Mouse (Mus musculus) heart, embryonic 14.5 days (tissue): ENCODE results near the gene Tex30. TPM values are rescaled to one million over a fixed set of nuclear protein-coding genes. Genes with fewer than 3 reads are reported as not detected.
A peak's percentile ranks its signal among the peaks of the same experiment; 100 is the strongest.

Source experiments
- ATAC-seq: fragments of 200-750 bp; cut with Nextera tagmentation; 2 replicates; pipeline ENCODE4 v1.8.0; 2017; ENCODE audit warnings: low read depth, moderate TSS enrichment; ENCODE audit not compliant: insufficient number of reproducible peaks, insufficient read depth, low FRiP score
- H3K27ac ChIP-seq, 2 experiments: fragments of 200-500 bp in 1 of 2; fragments of 300-500 bp in 1 of 2; sonication (generic) in 1 of 2; replicated peaks in 1 of 2; 2 replicates each; pipeline ENCODE4 v1.5.1; 2012 to 2014; ENCODE audit warnings: low read depth in 2 of 2, low read length in 2 of 2, control low read depth in 1 of 2, mild to moderate bottlenecking in 1 of 2, mixed read lengths in 1 of 2; ENCODE audit not compliant: control insufficient read depth in 1 of 2, insufficient read depth in 1 of 2
- H3K27me3 ChIP-seq: fragments of 300-500 bp; sonication (generic); 2 replicates; pipeline ENCODE4 v1.6.1; 2014; ENCODE audit warnings: mild to moderate bottlenecking, low read length, control low read depth; ENCODE audit not compliant: control insufficient read depth, insufficient read depth
- H3K36me3 ChIP-seq: fragments of 300-500 bp; sonication (generic); 2 replicates; pipeline ENCODE4 v1.6.1; 2014; ENCODE audit warnings: mild to moderate bottlenecking, control low read depth, low read length, mixed read lengths; ENCODE audit not compliant: control insufficient read depth, insufficient read depth
- H3K4me1 ChIP-seq, 2 experiments: fragments of 200-500 bp in 1 of 2; fragments of 300-500 bp in 1 of 2; sonication (generic) in 1 of 2; 2 replicates each; pipeline ENCODE4 v1.6.1; 2012 to 2014; ENCODE audit warnings: low read length in 2 of 2, control low read depth in 1 of 2, mixed read lengths in 1 of 2; ENCODE audit not compliant: control insufficient read depth in 2 of 2, insufficient read depth in 2 of 2
- H3K4me2 ChIP-seq: fragments of 300-500 bp; sonication (generic); 2 replicates; pipeline ENCODE4 v1.6.1; 2014; ENCODE audit warnings: mild to moderate bottlenecking, low read length
- H3K4me3 ChIP-seq, 2 experiments: fragments of 200-500 bp in 1 of 2; fragments of 300-500 bp in 1 of 2; sonication (generic) in 1 of 2; 2 replicates each; pipeline ENCODE4 v1.5.1; 2012 to 2014; ENCODE audit warnings: low read length in 2 of 2, mild to moderate bottlenecking in 2 of 2, control low read depth in 1 of 2, low read depth in 1 of 2, moderate library complexity in 1 of 2; ENCODE audit not compliant: control insufficient read depth in 1 of 2, insufficient read depth in 1 of 2
- H3K9ac ChIP-seq: fragments of 300-500 bp; sonication (generic); 2 replicates; pipeline ENCODE4 v1.6.1; 2014; ENCODE audit warnings: mild to moderate bottlenecking, low read length
- H3K9me3 ChIP-seq: fragments of 300-500 bp; sonication (generic); 2 replicates; pipeline ENCODE4 v1.6.1; 2016; ENCODE audit warnings: low read length, control low read depth; ENCODE audit not compliant: control insufficient read depth
- WGBS: fragments of 180-500 bp; shearing (Covaris S2); extraction: QIAGEN DNeasy Blood & Tissue Kit; methylation state at CpG from one replicate; pipeline ENCODE4 v1.1.7; 2014; 5-methylcytosine and 5-hydroxymethylcytosine counted together
- polyA plus RNA-seq: library from polyadenylated mRNA; unstranded; fragments of >200 nt; fragmentation: Nextera tagmentation; extraction: Ambion mirVana; gene quantifications from 2 replicates; pipeline ENCODE4 v1.2.1, GENCODE M21; 2014

The Tex30 gene
- polyA plus RNA-seq, 1 experiment from 2014 or later = 66.1 TPM

DNA sequence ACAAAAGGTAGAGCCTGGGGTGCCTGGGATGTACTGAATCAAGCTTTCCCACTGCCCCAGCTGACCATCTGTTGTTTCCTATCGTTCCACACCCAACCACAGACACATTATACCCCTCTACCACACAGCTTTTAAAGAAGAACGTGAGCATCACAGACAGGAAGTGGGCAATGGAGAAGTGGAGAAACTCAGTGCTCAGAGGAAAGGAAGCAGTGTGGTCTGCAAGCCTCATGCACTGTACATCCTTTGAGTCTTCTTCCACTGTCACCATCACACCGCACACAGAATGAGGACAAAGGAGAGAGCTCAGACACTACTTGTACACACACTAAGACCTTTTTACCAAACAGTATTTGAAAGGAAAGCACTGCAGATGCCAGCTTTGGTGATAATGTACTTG lies 20.0 kb upstream of the Tex30 start:
- H3K9ac ChIP-seq = no peak overlapping the region
- no peak overlapping the region for H3K4me2 ChIP-seq
- ATAC-seq = no peak
- H3K4me1 ChIP-seq = peaks cover 0 to 11% of the 10 kb centered on the region in 2 experiments; a peak in 2 of 4 replicates
- H3K4me3 ChIP-seq = no peak overlapping the region
- no peaks in the 10 kb centered on the region for H3K27me3 ChIP-seq
- peaks cover 25% of the 10 kb centered on the region for H3K36me3 ChIP-seq
- no peaks in the 10 kb centered on the region for H3K9me3 ChIP-seq
- H3K27ac ChIP-seq = no peak overlapping the region
- 66% methylated on average over 3 of the region's 3 CpGs for WGBS

DNA sequence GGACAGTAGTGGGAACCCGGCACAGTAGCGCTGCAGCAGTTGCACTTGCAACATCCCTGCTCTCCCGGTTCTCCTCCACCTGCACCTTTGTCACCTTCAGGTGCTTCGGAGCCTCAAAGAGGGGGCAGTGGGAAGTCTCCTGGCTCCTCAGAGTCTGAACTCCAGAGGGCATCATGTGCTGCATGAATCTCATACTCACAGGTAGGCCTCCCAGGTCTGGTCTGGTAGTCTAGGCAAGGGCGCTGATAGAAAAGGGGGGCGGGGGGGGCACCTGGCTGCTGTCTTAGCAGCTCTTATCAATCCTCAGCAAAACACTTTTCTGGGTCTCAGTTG lies 17.8 kb upstream of the Tex30 start:
- WGBS = 6% methylated on average over 6 of the region's 6 CpGs
- peak overlapping the region; percentile 84 for H3K4me2 ChIP-seq
- peak overlapping the region; percentile 96 to 99 for H3K27ac ChIP-seq
- peaks cover 25% of the 10 kb centered on the region for H3K36me3 ChIP-seq
- ATAC-seq = 0 out of 2 replicates have a peak, but pooled peaks have one; percentile 4
- peak overlapping the region; percentile 84 for H3K9ac ChIP-seq
- H3K4me1 ChIP-seq = peaks cover 0 to 11% of the 10 kb centered on the region in 2 experiments; a peak in 2 of 4 replicates
- no peaks in the 10 kb centered on the region for H3K9me3 ChIP-seq
- peak overlapping the region; percentile 59 to 84 for H3K4me3 ChIP-seq
- no peaks in the 10 kb centered on the region for H3K27me3 ChIP-seq

DNA sequence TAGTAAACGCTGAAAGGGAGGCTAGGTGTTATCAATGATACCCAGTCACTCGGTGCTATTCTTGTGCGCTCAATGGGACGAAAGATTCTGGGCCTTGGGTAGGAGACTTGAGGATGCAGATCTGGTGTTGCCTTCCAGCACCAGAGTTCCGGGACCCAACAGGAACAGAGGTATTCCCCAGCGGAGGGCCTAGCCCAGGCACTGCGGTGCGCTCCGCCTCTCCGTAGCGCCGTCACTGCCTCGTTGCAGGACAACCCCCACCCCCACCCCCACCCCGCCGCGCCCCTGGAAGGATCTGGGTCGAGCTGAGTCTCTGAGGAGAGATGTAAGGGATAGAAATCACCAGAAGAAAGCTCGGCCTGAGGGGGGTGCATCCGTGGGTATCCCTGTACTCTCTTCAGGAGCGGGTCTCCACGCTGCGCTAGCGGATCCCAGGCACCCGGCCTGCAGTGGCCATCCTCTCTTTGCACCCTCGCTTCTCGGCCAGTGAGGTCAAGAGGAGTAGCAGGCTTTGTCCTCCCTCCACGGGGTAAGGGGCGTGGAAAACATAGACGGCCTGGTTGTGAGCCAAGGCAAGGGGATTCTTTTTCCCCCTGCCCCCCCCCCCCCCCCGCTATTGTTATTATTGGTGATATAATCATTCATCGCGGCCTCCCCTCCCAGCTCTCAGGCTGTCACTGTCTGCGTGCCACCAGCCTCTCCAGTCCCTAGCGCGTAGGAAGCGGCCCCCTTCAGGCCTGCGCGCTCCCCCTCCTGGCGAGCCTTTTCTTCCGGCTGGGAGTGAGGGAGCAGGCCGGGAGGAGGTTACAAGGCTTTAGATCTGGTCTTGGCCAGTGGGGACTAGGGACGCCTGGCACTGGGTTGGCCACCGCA lies 17.2 kb upstream of the Tex30 start:
- under 1% methylated on average over 40 of the region's 43 CpGs for WGBS
- peaks cover 31% of the 10 kb centered on the region for H3K36me3 ChIP-seq
- no peaks in the 10 kb centered on the region for H3K27me3 ChIP-seq
- peak overlapping the region; percentile 96 to 99 for H3K27ac ChIP-seq
- H3K4me2 ChIP-seq = peak overlapping the region; percentile 84
- peak overlapping the region; percentile 84 for H3K9ac ChIP-seq
- no peaks in the 10 kb centered on the region for H3K9me3 ChIP-seq
- ATAC-seq = peak; percentile 89
- peak overlapping the region; percentile 59 to 84 for H3K4me3 ChIP-seq
- peaks cover 0 to 11% of the 10 kb centered on the region in 2 experiments; a peak in 2 of 4 replicates for H3K4me1 ChIP-seq

DNA sequence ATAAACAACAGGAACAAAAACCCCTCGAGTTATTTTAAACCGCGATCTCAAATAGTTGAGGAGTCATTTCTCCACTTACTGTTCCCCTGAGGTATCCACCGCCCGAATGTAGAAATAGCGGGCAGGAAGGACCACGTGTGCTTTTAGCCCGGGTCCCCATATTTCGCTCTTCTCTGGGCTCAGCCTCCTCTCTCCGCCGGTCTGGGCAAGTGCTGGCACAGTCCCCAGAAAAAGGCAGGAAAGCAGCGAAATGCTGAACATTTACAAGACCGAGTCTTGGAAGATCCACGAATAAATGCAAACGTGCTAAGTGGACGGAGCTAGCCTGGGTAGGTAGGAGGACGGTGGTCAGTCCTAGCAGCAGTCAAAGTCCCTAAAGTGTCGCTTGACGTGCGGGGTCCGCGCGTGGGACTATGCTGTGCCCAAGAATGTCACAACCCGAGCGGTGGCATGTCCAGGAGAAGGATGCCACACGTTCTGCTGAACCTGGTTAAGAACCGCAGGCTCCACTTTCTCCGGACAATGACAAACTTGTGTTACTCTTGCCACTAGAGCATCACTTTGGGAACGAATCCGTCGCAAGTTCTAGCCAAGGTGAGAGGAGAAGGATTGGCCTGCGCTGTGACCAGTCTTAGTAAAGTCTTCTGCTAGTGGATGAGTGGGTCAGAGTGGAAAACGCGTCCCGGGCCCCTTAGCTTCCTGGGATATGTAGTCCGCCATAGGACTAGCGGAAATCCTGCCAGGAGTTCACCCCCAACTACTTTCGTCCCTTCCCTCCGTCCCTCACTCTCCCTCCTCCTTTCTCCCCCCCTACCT lies 16.2 kb upstream of the Tex30 start, which contains the start of the genes Kdelc1 and Bivm:
Kdelc1 (minus strand) TSS at position 570 of the 816 bp plus-strand sequence.
Bivm (plus strand) TSS at position 719 of the 816 bp plus-strand sequence.
- H3K36me3 ChIP-seq = peaks cover 36% of the 10 kb centered on the region
- ATAC-seq = peak; percentile 96
- WGBS = under 1% methylated on average over 39 of the region's 39 CpGs

DNA sequence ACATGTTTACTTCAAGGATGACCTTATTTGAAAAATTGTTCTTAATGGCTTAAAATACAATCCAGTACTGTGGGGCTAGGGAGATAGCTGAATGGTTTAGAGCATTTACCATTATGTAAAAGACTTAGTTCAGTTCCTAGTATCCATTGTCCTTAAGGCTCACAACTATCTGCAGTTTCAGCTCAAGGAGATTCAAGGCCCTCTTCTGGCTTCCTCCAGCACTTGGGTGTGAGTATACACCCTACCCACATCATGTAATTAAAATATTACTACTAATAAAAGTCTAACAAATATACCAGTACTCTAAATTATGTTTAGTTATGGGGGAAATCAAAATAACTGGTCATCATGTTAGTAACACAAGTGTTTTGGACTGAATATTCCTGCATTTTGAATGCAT lies 15.3 kb upstream of the Tex30 start:
- Histone ChIP-seq H3K27me3 (no peaks in the 10 kb centered on the region), H3K4me3 (peak overlapping the region in 1 of 2 experiments; percentile 59; a peak in 2 of 4 replicates), H3K4me1 (peaks cover 0 to 11% of the 10 kb centered on the region in 2 experiments; a peak in 2 of 4 replicates), H3K27ac (no peak overlapping the region), H3K36me3 (peaks cover 41% of the 10 kb centered on the region), H3K9me3 (no peaks in the 10 kb centered on the region), H3K4me2 (peak overlapping the region; percentile 84), H3K9ac (peak overlapping the region; percentile 84)
- ATAC-seq = no peak

More for the DNA sequence above, 16.2 kb upstream of the Tex30 start, which contains the start of the genes Kdelc1 and Bivm:
- H3K9me3 ChIP-seq = no peaks in the 10 kb centered on the region
- H3K4me2 ChIP-seq = peak within 1 kb of the TSS; percentile 84
- H3K4me1 ChIP-seq = peaks cover 0 to 11% of the 10 kb centered on the region in 2 experiments; a peak in 2 of 4 replicates
- H3K27me3 ChIP-seq = no peaks in the 10 kb centered on the region
- peak within 1 kb of the TSS; percentile 96 to 99 for H3K27ac ChIP-seq
- peak within 1 kb of the TSS; percentile 59 to 84 for H3K4me3 ChIP-seq
- H3K9ac ChIP-seq = peak within 1 kb of the TSS; percentile 84

DNA sequence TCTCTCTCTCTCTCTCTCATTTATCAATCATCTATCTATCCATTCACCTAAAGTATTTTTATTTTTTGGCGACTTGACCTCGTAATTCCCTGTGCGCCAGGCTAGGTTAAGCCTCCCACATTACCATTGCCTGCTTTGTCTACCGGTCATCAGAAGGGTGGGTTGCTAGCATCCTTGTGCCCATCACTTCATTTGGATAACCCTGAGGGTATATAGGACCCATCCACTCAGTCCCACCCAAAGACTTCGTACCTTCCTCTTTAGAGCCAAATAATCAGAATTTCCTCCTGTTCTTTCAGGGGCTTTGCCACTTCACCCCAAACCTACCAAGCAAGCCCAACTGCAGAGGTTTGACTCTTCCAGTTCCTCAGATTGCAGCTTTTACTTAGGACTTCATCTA lies 698 bp upstream of the Tex30 start:
- H3K4me1 ChIP-seq = peaks cover 0 to 10% of the 10 kb centered on the region in 2 experiments; a peak in 3 of 4 replicates
- H3K9ac ChIP-seq = peak overlapping the region; percentile 66; the same call in 1 of the 2 replicates
- H3K4me2 ChIP-seq = peak overlapping the region; percentile 69
- peak overlapping the region in 1 of 2 experiments; percentile 71; a peak in 2 of 4 replicates for H3K4me3 ChIP-seq
- no peaks in the 10 kb centered on the region for H3K27me3 ChIP-seq
- no peak for ATAC-seq
- H3K27ac ChIP-seq = no peak overlapping the region
- WGBS = 12% methylated on average over 5 of the region's 5 CpGs
- H3K9me3 ChIP-seq = no peaks in the 10 kb centered on the region
- peaks cover 42% of the 10 kb centered on the region for H3K36me3 ChIP-seq
